Mouse (Mus musculus): ENCODE measurements around the gene Acox1. TPM values are rescaled to one million over a fixed set of nuclear protein-coding genes. Genes with fewer than 3 reads are reported as not detected.

The Acox1 gene
- 32.6 and 35.9 TPM in 2 replicates for polyA plus RNA-seq (2015; fragmentation: Nextera tagmentation; extraction: Ambion mirVana)

- Histone ChIP-seq H3K27me3 (no peaks in the 10 kb centered on the region), H3K4me1 (peaks cover 24% of the 10 kb centered on the region), H3K9ac (peak within 1 kb of the TSS; percentile 69), H3K27ac (peak within 1 kb of the TSS; percentile 99), H3K4me2 (peak within 1 kb of the TSS; percentile 85), H3K4me3 (replicated peaks) (peak within 1 kb of the TSS; percentile 90), H3K9me3 (replicated peaks) (no peaks in the 10 kb centered on the region), H3K36me3 (peaks cover 21% of the 10 kb centered on the region; the same call in 1 of the 2 replicates)
- under 1% methylated on average over 62 of the region's 62 CpGs for WGBS
- ATAC-seq (replicated peaks; ENCODE audit: low FRiP score): peak; percentile 98
Measured at GRCm38 (mm10) chr11:116198639-116199531, at the start of gene Acox1, which contains the start of gene Ten1. TSS of gene Acox1 (minus strand) at chr11:116199045. TSS of gene Ten1 (plus strand) at chr11:116198855.

- peaks cover 94% of the 10 kb centered on the region for H3K36me3 ChIP-seq
- H3K4me2 ChIP-seq: no peak overlapping the region
- WGBS: 73% methylated on average over 14 of the region's 14 CpGs
- no peak overlapping the region for H3K9ac ChIP-seq
- H3K27ac ChIP-seq: 0 out of 2 replicates have a peak overlapping the region, but pooled peaks have one; percentile 23
- no peaks in the 10 kb centered on the region for H3K9me3 ChIP-seq (replicated peaks)
- ATAC-seq (replicated peaks; ENCODE audit: low FRiP score): no peak
- no peaks in the 10 kb centered on the region for H3K27me3 ChIP-seq
- H3K4me1 ChIP-seq: peaks cover 5% of the 10 kb centered on the region
- no peak overlapping the region for H3K4me3 ChIP-seq (replicated peaks)
Measured at GRCm38 (mm10) chr11:116247502-116248222, 48.8 kb upstream of the Acox1 start.

- no peak for ATAC-seq (replicated peaks; ENCODE audit: low FRiP score)
- Histone ChIP-seq H3K4me2 (no peak overlapping the region), H3K9me3 (replicated peaks) (no peaks in the 10 kb centered on the region), H3K27me3 (no peaks in the 10 kb centered on the region), H3K27ac (no peak overlapping the region), H3K36me3 (peaks cover 74% of the 10 kb centered on the region), H3K4me3 (replicated peaks) (no peak overlapping the region), H3K4me1 (peaks cover 20% of the 10 kb centered on the region), H3K9ac (no peak overlapping the region)
- 65% methylated on average over 6 of the region's 6 CpGs for WGBS
Measured at GRCm38 (mm10) chr11:116245616-116246015, 46.8 kb upstream of the Acox1 start.

- Histone ChIP-seq H3K4me3 (replicated peaks) (no peak overlapping the region), H3K27me3 (no peaks in the 10 kb centered on the region), H3K9me3 (replicated peaks) (no peaks in the 10 kb centered on the region), H3K4me1 (peaks cover 25% of the 10 kb centered on the region), H3K27ac (no peak overlapping the region), H3K9ac (no peak overlapping the region), H3K4me2 (no peak overlapping the region), H3K36me3 (peaks cover 63% of the 10 kb centered on the region)
- no peak for ATAC-seq (replicated peaks; ENCODE audit: low FRiP score)
- WGBS: 71% methylated on average over 8 of the region's 8 CpGs
Measured at GRCm38 (mm10) chr11:116244580-116244979, 45.7 kb upstream of the Acox1 start.

- WGBS: 13% methylated on average over 12 of the region's 12 CpGs
- H3K4me2 ChIP-seq: no peak overlapping the region
- H3K9ac ChIP-seq: no peak overlapping the region
- H3K9me3 ChIP-seq (replicated peaks): no peaks in the 10 kb centered on the region
- H3K27ac ChIP-seq: peak overlapping the region; percentile 91
- H3K27me3 ChIP-seq: peaks cover 20% of the 10 kb centered on the region
- peaks cover 35% of the 10 kb centered on the region for H3K36me3 ChIP-seq
- ATAC-seq (replicated peaks; ENCODE audit: low FRiP score): peak; percentile 66
- peaks cover 43% of the 10 kb centered on the region for H3K4me1 ChIP-seq
- no peak overlapping the region for H3K4me3 ChIP-seq (replicated peaks)
Measured at GRCm38 (mm10) chr11:116241744-116242235, 42.9 kb upstream of the Acox1 start.

- no peak overlapping the region for H3K4me3 ChIP-seq (replicated peaks)
- peaks cover 16% of the 10 kb centered on the region for H3K36me3 ChIP-seq
- no peaks in the 10 kb centered on the region for H3K9me3 ChIP-seq (replicated peaks)
- no peak overlapping the region for H3K4me2 ChIP-seq
- no peak for ATAC-seq (replicated peaks; ENCODE audit: low FRiP score)
- peaks cover 25% of the 10 kb centered on the region for H3K27me3 ChIP-seq
- H3K4me1 ChIP-seq: peaks cover 43% of the 10 kb centered on the region
- peak overlapping the region; percentile 55 for H3K27ac ChIP-seq
- no peak overlapping the region for H3K9ac ChIP-seq
- WGBS: 18% methylated on average over 7 of the region's 7 CpGs
Measured at GRCm38 (mm10) chr11:116239797-116240196, 41.0 kb upstream of the Acox1 start.

- Histone ChIP-seq H3K9me3 (replicated peaks) (no peaks in the 10 kb centered on the region), H3K4me2 (peak within 1 kb of the TSS; percentile 60), H3K9ac (peak within 1 kb of the TSS; percentile 32), H3K27ac (peak within 1 kb of the TSS; percentile 70), H3K4me3 (replicated peaks) (peak within 1 kb of the TSS; percentile 37), H3K36me3 (no peaks in the 10 kb centered on the region), H3K27me3 (peaks cover 25% of the 10 kb centered on the region), H3K4me1 (peaks cover 43% of the 10 kb centered on the region)
- WGBS: 15% methylated on average over 31 of the region's 31 CpGs
- ATAC-seq (replicated peaks; ENCODE audit: low FRiP score): peak; percentile 80
Measured at GRCm38 (mm10) chr11:116237742-116238395, 39.0 kb upstream of the Acox1 start, which contains the start of gene Evpl. TSS of gene Evpl (minus strand) at chr11:116238077.

GRCm38 (mm10) chr11:116234901-116235300 lies 36.1 kb upstream of the Acox1 start:
- Histone ChIP-seq H3K9me3 (replicated peaks) (no peaks in the 10 kb centered on the region), H3K27ac (no peak overlapping the region), H3K4me3 (replicated peaks) (no peak overlapping the region), H3K9ac (no peak overlapping the region), H3K4me2 (no peak overlapping the region), H3K27me3 (peaks cover 29% of the 10 kb centered on the region), H3K36me3 (no peaks in the 10 kb centered on the region), H3K4me1 (peaks cover 30% of the 10 kb centered on the region)
- WGBS: 89% methylated on average over 8 of the region's 8 CpGs
- ATAC-seq (replicated peaks; ENCODE audit: low FRiP score): no peak

- 21% methylated on average over 17 of the region's 17 CpGs for WGBS
Measured at GRCm38 (mm10) chr11:116232427-116232826, 33.6 kb upstream of the Acox1 start.

GRCm38 (mm10) chr11:116228699-116229098 lies 29.9 kb upstream of the Acox1 start:
- H3K4me2 ChIP-seq: no peak overlapping the region
- peaks cover 10% of the 10 kb centered on the region; the same call in 1 of the 2 replicates for H3K36me3 ChIP-seq
- WGBS: 80% methylated on average over 4 of the region's 4 CpGs
- H3K9ac ChIP-seq: no peak overlapping the region
- H3K4me3 ChIP-seq (replicated peaks): no peak overlapping the region
- peaks cover 17% of the 10 kb centered on the region for H3K27me3 ChIP-seq
- ATAC-seq (replicated peaks; ENCODE audit: low FRiP score): no peak
- peaks cover 15% of the 10 kb centered on the region for H3K4me1 ChIP-seq
- no peak overlapping the region for H3K27ac ChIP-seq
- H3K9me3 ChIP-seq (replicated peaks): no peaks in the 10 kb centered on the region

More at GRCm38 (mm10) chr11:116232427-116232826, 33.6 kb upstream of the Acox1 start:
- Histone ChIP-seq H3K9me3 (replicated peaks) (no peaks in the 10 kb centered on the region), H3K27ac (no peak overlapping the region), H3K4me2 (peak overlapping the region; percentile 40), H3K36me3 (no peaks in the 10 kb centered on the region), H3K9ac (no peak overlapping the region), H3K4me3 (replicated peaks) (0 out of 2 replicates have a peak overlapping the region, but pooled peaks have one; percentile 14), H3K4me1 (peaks cover 17% of the 10 kb centered on the region), H3K27me3 (peaks cover 16% of the 10 kb centered on the region)
- no peak; the same call in 1 of the 2 replicates for ATAC-seq (replicated peaks; ENCODE audit: low FRiP score)

- no peak overlapping the region for H3K4me3 ChIP-seq (replicated peaks)
Measured at GRCm38 (mm10) chr11:116226414-116226813, 27.6 kb upstream of the Acox1 start.

More at GRCm38 (mm10) chr11:116226414-116226813, 27.6 kb upstream of the Acox1 start:
- no peak overlapping the region for H3K27ac ChIP-seq
- 0% methylated on average over 2 of the region's 2 CpGs for WGBS
- no peak overlapping the region for H3K9ac ChIP-seq
- ATAC-seq (replicated peaks; ENCODE audit: low FRiP score): no peak
- H3K4me1 ChIP-seq: peaks cover 23% of the 10 kb centered on the region
- no peaks in the 10 kb centered on the region for H3K9me3 ChIP-seq (replicated peaks)
- peaks cover 35% of the 10 kb centered on the region for H3K27me3 ChIP-seq
- no peak overlapping the region for H3K4me2 ChIP-seq
- H3K36me3 ChIP-seq: peaks cover 10% of the 10 kb centered on the region; the same call in 1 of the 2 replicates
